Mouse (Mus musculus): Measurements from ENCODE around the gene Zfp512.

DNA sequence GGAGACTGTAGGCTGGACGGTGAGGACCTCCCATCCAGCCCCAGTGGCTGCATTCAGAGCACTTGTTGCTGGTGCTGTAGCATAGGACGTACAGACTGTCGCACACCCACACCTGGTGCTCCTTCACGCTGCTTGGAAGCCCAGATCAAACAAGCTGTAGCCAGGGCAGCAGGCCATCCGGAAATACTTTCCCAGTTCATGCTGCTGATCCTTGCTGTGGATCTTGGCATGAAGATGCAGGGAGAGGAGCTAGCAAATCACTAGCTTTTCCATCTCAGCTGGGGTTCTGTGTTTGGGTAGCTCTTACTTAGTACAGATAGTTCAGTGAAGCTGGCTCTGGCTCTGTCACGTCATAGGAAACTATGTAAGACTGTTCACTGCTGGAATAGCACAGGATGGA is 17.5 kb downstream of the Zfp512 start:
- TF ChIP-seq CTCF (IDR thresholded peaks at IDR 0.05; ENCODE audit: borderline replicate concordance, insufficient read depth, low read depth, low read length) (no peak), POLR2A (IDR thresholded peaks at IDR 0.05; ENCODE audit: borderline replicate concordance, insufficient read depth, low read length) (no peak)
